Comparison of ENCODE assay signal across 18 mouse cellular contexts in the genomic region with DNA sequence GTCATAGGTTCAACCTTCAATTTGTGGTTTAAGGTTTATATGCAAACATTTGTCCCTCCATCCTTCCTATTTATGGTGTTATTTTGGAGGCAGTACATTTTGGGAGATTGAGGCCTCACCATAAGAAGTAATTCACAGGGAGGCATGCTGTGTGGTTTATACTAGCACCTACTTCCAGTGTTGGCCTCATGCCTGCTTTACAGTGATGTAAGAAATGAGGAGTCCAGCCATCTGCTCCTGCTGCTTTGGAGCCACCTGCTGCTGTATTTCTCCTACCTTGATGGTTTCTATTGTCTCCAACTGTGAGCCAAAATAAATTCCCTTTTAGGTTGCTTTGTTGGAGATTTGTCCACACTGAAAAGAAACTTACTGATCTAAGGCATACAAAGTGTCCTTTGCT. TPM values are rescaled to one million over a fixed set of nuclear protein-coding genes. Genes with fewer than 3 reads are reported as not detected.
DNase-seq lines count a peak whose midpoint lies in the region; ATAC-seq and TF ChIP-seq lines count a peak whose summit lies in the region.
"Had no signal": no experiment of that assay in that cellular context is flagged by ENCODE, and none has a peak within 500 bp of the region (broad histone marks: within the 10 kb centered on the region; RNA-seq: fewer than 3 reads in every experiment).

No protein-coding gene starts in this region.

- no peaks in the 10 kb centered on the region for H3K4me1 ChIP-seq in forebrain, embryonic 13.5 days
- no peaks in the 10 kb centered on the region for H3K4me1 ChIP-seq in forebrain, embryonic 12.5 days
- no peaks in the 10 kb centered on the region for H3K4me1 ChIP-seq in heart, adult 2 months (ENCODE audit: control insufficient read depth, insufficient read depth, low read length)
- H3K4me1 ChIP-seq: embryonic facial prominence, embryonic 13.5 days; hindbrain, embryonic 12.5 days; limb, embryonic 12.5 days; liver, embryonic 15.5 days had no signal

- ATAC-seq in forebrain, embryonic 13.5 days: 0 out of 2 replicates have a peak, but pooled peaks have one; percentile 51
- no peak for ATAC-seq in forebrain, embryonic 12.5 days (ENCODE audit: low FRiP score)
- ATAC-seq: intestine, embryonic 16.5 days had no signal

- H3K36me3 ChIP-seq in forebrain, embryonic 13.5 days (ENCODE audit: poor library complexity, severe bottlenecking): no peaks in the 10 kb centered on the region
- H3K36me3 ChIP-seq in forebrain, embryonic 12.5 days (replicated peaks): no peaks in the 10 kb centered on the region
- H3K36me3 ChIP-seq in heart, adult 2 months (ENCODE audit: control insufficient read depth, insufficient read depth, low read length): no peaks in the 10 kb centered on the region
- H3K36me3 ChIP-seq: embryonic facial prominence, embryonic 13.5 days; hindbrain, embryonic 12.5 days; limb, embryonic 12.5 days; liver, embryonic 15.5 days had no signal

- H3K9me3 ChIP-seq in forebrain, embryonic 13.5 days (replicated peaks): no peaks in the 10 kb centered on the region
- H3K9me3 ChIP-seq in forebrain, embryonic 12.5 days: no peaks in the 10 kb centered on the region
- H3K9me3 ChIP-seq: embryonic facial prominence, embryonic 13.5 days; hindbrain, embryonic 12.5 days; limb, embryonic 12.5 days; liver, embryonic 15.5 days had no signal

- H3K27ac ChIP-seq in forebrain, embryonic 13.5 days: no peak overlapping the region
- H3K27ac ChIP-seq in forebrain, embryonic 12.5 days: no peak overlapping the region
- no peak overlapping the region for H3K27ac ChIP-seq in heart, adult 2 months
- H3K27ac ChIP-seq: embryonic facial prominence, embryonic 13.5 days; hindbrain, embryonic 12.5 days; limb, embryonic 12.5 days; liver, embryonic 15.5 days had no signal

- no peak overlapping the region for H3K4me2 ChIP-seq in forebrain, embryonic 13.5 days
- H3K4me2 ChIP-seq in forebrain, embryonic 12.5 days: no peak overlapping the region
- H3K4me2 ChIP-seq: embryonic facial prominence, embryonic 13.5 days; hindbrain, embryonic 12.5 days; limb, embryonic 12.5 days; liver, embryonic 15.5 days had no signal

- TF ChIP-seq CTCF in heart, adult 2 months (IDR thresholded peaks at IDR 0.05): no peak

- no peaks in the 10 kb centered on the region for H3K79me2 ChIP-seq in heart, adult 2 months (replicated peaks; ENCODE audit: control insufficient read depth, insufficient read depth, low read length)

- H3K9ac ChIP-seq in forebrain, embryonic 13.5 days: no peak overlapping the region
- no peak overlapping the region for H3K9ac ChIP-seq in forebrain, embryonic 12.5 days
- H3K9ac ChIP-seq in heart, adult 2 months (ENCODE audit: low read depth, low read length): no peak overlapping the region
- H3K9ac ChIP-seq: embryonic facial prominence, embryonic 13.5 days; hindbrain, embryonic 12.5 days; limb, embryonic 12.5 days; liver, embryonic 15.5 days had no signal

- H3K4me3 ChIP-seq in forebrain, embryonic 13.5 days: no peak overlapping the region
- H3K4me3 ChIP-seq in forebrain, embryonic 12.5 days (replicated peaks): no peak overlapping the region
- H3K4me3 ChIP-seq in heart, adult 2 months: no peak overlapping the region
- H3K4me3 ChIP-seq: embryonic facial prominence, embryonic 13.5 days; hindbrain, embryonic 12.5 days; limb, embryonic 12.5 days; liver, embryonic 15.5 days had no signal

- TF ChIP-seq POLR2A in heart, adult 2 months (IDR thresholded peaks at IDR 0.05; ENCODE audit: insufficient read depth, low read depth, low read length): no peak

- intact Hi-C loops in left cerebral cortex, postnatal 10 days (cut with DNase I): no loop called here
- intact Hi-C loops in heart, adult 2 months (cut with DNase I): no loop called here

- peak; percentile 2 for DNase-seq in left cerebral cortex, adult 11 months (ENCODE audit: low spot score)
- DNase-seq in left cerebral cortex, postnatal 10 days (ENCODE audit: extremely low spot score in 1 of 2, low spot score in 2 of 2): no peak
- peak; percentile 9 to 10 for DNase-seq in left cerebral cortex, adult 18-20 months (ENCODE audit: low spot score in 2 of 2)
- DNase-seq in right cerebral cortex, postnatal 36 days (ENCODE audit: low spot score in 2 of 2): peak; percentile 4 to 5
- no peak for DNase-seq in heart, adult 2 months
- no peak for DNase-seq in retina, postnatal 1 day
- DNase-seq: adrenal gland, postnatal 10 days; lung, postnatal 14 days had no signal

- no peak for TF ChIP-seq EP300 in heart, adult 2 months (IDR thresholded peaks at IDR 0.05; ENCODE audit: insufficient read depth, low read depth, low read length)

- no peaks in the 10 kb centered on the region for H3K27me3 ChIP-seq in forebrain, embryonic 13.5 days
- H3K27me3 ChIP-seq in forebrain, embryonic 12.5 days: no peaks in the 10 kb centered on the region
- H3K27me3 ChIP-seq in heart, adult 2 months (ENCODE audit: control insufficient read depth, insufficient read depth, low read length): no peaks in the 10 kb centered on the region
- H3K27me3 ChIP-seq: CH12.LX; embryonic facial prominence, embryonic 13.5 days; hindbrain, embryonic 12.5 days; limb, embryonic 12.5 days; liver, embryonic 15.5 days had no signal

RNA-seq across cellular contexts. Expression of a gene that starts 60.0 kb away (rescaled TPM):
- 0.49 and 1.4 TPM in 2 replicates for polyA plus RNA-seq in forebrain, embryonic 13.5 days (2015; fragmentation: Nextera tagmentation; extraction: Ambion mirVana)
- polyA plus RNA-seq in forebrain, embryonic 12.5 days (2016; fragmentation: Nextera tagmentation; extraction: Ambion mirVana): 0.41 and 0.47 TPM in 2 replicates
- 1 to 10 TPM; 3.8 to 5.6 TPM for total RNA-seq in left cerebral cortex, postnatal 10 days (2021)
- 1 to 10 TPM; 2.1 to 3.6 TPM for total RNA-seq in left cerebral cortex, adult 18-20 months (2021)
- total RNA-seq in heart, adult 2 months (2021): not detected
- polyA plus RNA-seq in heart, adult 2 months (2012; rRNA removed): 0.12 TPM in 1 of 2 replicates, not detected in the other
- total RNA-seq: adrenal gland, postnatal 10 days; CH12.LX; granulocyte monocyte progenitor cell, adult 5-6 weeks had no signal
- polyA plus RNA-seq: intestine, embryonic 16.5 days; kidney, embryonic 16.5 days; limb, embryonic 12.5 days; liver, embryonic 15.5 days had no signal

Comparison
In these comparisons a context has a peak if more than half of its experiments do, and no peak if none do; other contexts are left out.
1. DNase-seq: peak in left cerebral cortex, adult 11 months (single experiment), left cerebral cortex, adult 18-20 months (2 of 2) and right cerebral cortex, postnatal 36 days (2 of 2); none in left cerebral cortex, postnatal 10 days (0 of 2), heart, adult 2 months (0 of 2) and retina, postnatal 1 day (single experiment).